Mouse (Mus musculus) CH12.LX (cell line): ENCODE data around the gene Rngtt. TPM values are rescaled to one million over a fixed set of nuclear protein-coding genes. Genes with fewer than 3 reads are reported as not detected.

Source experiments
- DNase-seq: peaks from one replicate; pipeline ENCODE4 v3.0.0-alpha.2; 2013; ENCODE audit errors: extremely low read depth
- H3K27ac ChIP-seq: 2 replicates; pipeline ENCODE4 v1.5.1; 2012; ENCODE audit warnings: low read depth, mild to moderate bottlenecking, control low read depth, moderate library complexity; ENCODE audit not compliant: insufficient read depth
- H3K27me3 ChIP-seq: replicated peaks from 2 replicates; pipeline ENCODE3; 2012; ENCODE audit warnings: inconsistent platforms
- H3K36me3 ChIP-seq, 2 experiments: replicated peaks in 1 of 2; 2 replicates each; pipeline versions ENCODE3 to v1.6.1; 2012; ENCODE audit warnings: inconsistent platforms in 1 of 2, low read length in 1 of 2, mild to moderate bottlenecking in 1 of 2, mixed read lengths in 1 of 2, moderate library complexity in 1 of 2; ENCODE audit not compliant: control insufficient read depth in 1 of 2, insufficient read depth in 1 of 2
- H3K4me1 ChIP-seq, 2 experiments: 2 replicates each; pipeline ENCODE4 v1.6.1; 2012; ENCODE audit warnings: inconsistent platforms in 1 of 2, moderate library complexity in 1 of 2; ENCODE audit not compliant: insufficient read depth in 2 of 2, control insufficient read depth in 1 of 2
- H3K4me2 ChIP-seq: 2 replicates; pipeline ENCODE4 v1.6.1; 2012; ENCODE audit warnings: low read depth, mild to moderate bottlenecking, control low read depth; ENCODE audit not compliant: poor library complexity, insufficient read depth, severe bottlenecking
- H3K4me3 ChIP-seq, 3 experiments: fragments of 150-350 bp in 1 of 3; sonication (generic) in 1 of 3; replicated peaks in 1 of 3; 2 replicates each; pipeline versions ENCODE3 to v1.5.1; 2011 to 2012; ENCODE audit warnings: low read depth in 2 of 3, low read length in 2 of 3, mild to moderate bottlenecking in 2 of 3, moderate library complexity in 2 of 3, control low read depth in 1 of 3, improper control_type of control experiment in 1 of 3, inconsistent platforms in 1 of 3, mixed read lengths in 1 of 3; ENCODE audit not compliant: poor library complexity in 1 of 3
- H3K79me2 ChIP-seq: replicated peaks from 2 replicates; pipeline ENCODE4 v1.6.1; 2012; ENCODE audit warnings: mild to moderate bottlenecking, moderate library complexity; ENCODE audit not compliant: control insufficient read depth, poor library complexity, insufficient read depth, severe bottlenecking; ENCODE audit errors: extremely low read depth
- H3K9ac ChIP-seq: 2 replicates; pipeline ENCODE4 v1.6.1; 2012; ENCODE audit warnings: low read depth, mild to moderate bottlenecking, control low read depth, moderate library complexity; ENCODE audit not compliant: insufficient read depth
- H3K9me3 ChIP-seq: replicated peaks from 2 replicates; pipeline ENCODE3; 2012; ENCODE audit warnings: low read length, inconsistent platforms, mixed read lengths
- CHD1 ChIP-seq: IDR thresholded peaks from 2 replicates; pipeline ENCODE4 v1.6.1; 2012; ENCODE audit warnings: low read depth, low read length, improper control_type of control experiment, inconsistent platforms
- CHD2 ChIP-seq: IDR thresholded peaks from 2 replicates; pipeline ENCODE4 v1.6.1; 2011; ENCODE audit warnings: low read length, improper control_type of control experiment
- ELF1 ChIP-seq: IDR thresholded peaks from 2 replicates; pipeline ENCODE4 v1.6.1; 2014; ENCODE audit warnings: low read depth, mild to moderate bottlenecking, inconsistent platforms, low read length, improper control_type of control experiment
- EP300 ChIP-seq: IDR thresholded peaks from 2 replicates; pipeline ENCODE4 v1.6.1; 2011; ENCODE audit warnings: low read length, improper control_type of control experiment
- GABPA ChIP-seq: IDR thresholded peaks from 2 replicates; pipeline ENCODE4 v1.6.1; 2012; ENCODE audit warnings: low read depth, low read length, improper control_type of control experiment, inconsistent platforms; ENCODE audit not compliant: insufficient replicate concordance
- IRF4 ChIP-seq: IDR thresholded peaks from 2 replicates; pipeline ENCODE4 v1.6.1; 2014; ENCODE audit warnings: low read depth, mild to moderate bottlenecking, inconsistent platforms, low read length, improper control_type of control experiment
- JUN ChIP-seq: IDR thresholded peaks from 2 replicates; pipeline ENCODE4 v1.6.1; 2011; ENCODE audit warnings: low read depth, mild to moderate bottlenecking, low read length, improper control_type of control experiment, moderate library complexity; ENCODE audit not compliant: insufficient read depth
- MAX ChIP-seq: IDR thresholded peaks from 2 replicates; pipeline ENCODE4 v1.6.1; 2011; ENCODE audit warnings: low read length, improper control_type of control experiment
- MAZ ChIP-seq: IDR thresholded peaks from 2 replicates; pipeline ENCODE4 v1.6.1; 2012; ENCODE audit warnings: low read depth, mild to moderate bottlenecking, inconsistent platforms, low read length, improper control_type of control experiment, moderate library complexity
- MXI1 ChIP-seq: IDR thresholded peaks from 2 replicates; pipeline ENCODE4 v1.6.1; 2011; ENCODE audit warnings: mild to moderate bottlenecking, low read depth, low read length, improper control_type of control experiment
- PAX5 ChIP-seq: IDR thresholded peaks from 2 replicates; pipeline ENCODE4 v1.6.1; 2012; ENCODE audit warnings: low read length, inconsistent platforms, mixed read lengths
- POLR2A ChIP-seq: IDR thresholded peaks from 2 replicates; pipeline ENCODE4 v1.6.1; 2011; ENCODE audit warnings: low read depth, mild to moderate bottlenecking, improper control_type of control experiment, low read length
- POLR2AphosphoS2 ChIP-seq: IDR thresholded peaks from 2 replicates; pipeline ENCODE4 v1.6.1; 2011; ENCODE audit warnings: low read depth, low read length, improper control_type of control experiment
- RAD21 ChIP-seq: IDR thresholded peaks from 2 replicates; pipeline ENCODE4 v1.6.1; 2011; ENCODE audit warnings: low read depth, mild to moderate bottlenecking, low read length, improper control_type of control experiment, moderate library complexity
- TBP ChIP-seq: conservative IDR thresholded peaks from 2 replicates; pipeline ENCODE4 v1.6.1; 2011; ENCODE audit warnings: low read depth, low read length, improper control_type of control experiment
- TCF12 ChIP-seq: IDR thresholded peaks from 2 replicates; pipeline ENCODE4 v1.6.1; 2014; ENCODE audit warnings: low read depth, mild to moderate bottlenecking, inconsistent platforms, low read length, improper control_type of control experiment
- USF2 ChIP-seq: conservative IDR thresholded peaks from 2 replicates; pipeline ENCODE4 v1.6.1; 2011; ENCODE audit warnings: low read depth, low read length, improper control_type of control experiment
- ZMIZ1 ChIP-seq: IDR thresholded peaks from 2 replicates; pipeline ENCODE4 v1.6.1; 2012; ENCODE audit warnings: low read depth, mild to moderate bottlenecking, inconsistent platforms, low read length, improper control_type of control experiment
- ZNF384 ChIP-seq: IDR thresholded peaks from 2 replicates; pipeline ENCODE4 v1.6.1; 2012; ENCODE audit warnings: low read depth, low read length, improper control_type of control experiment, inconsistent platforms
- dilution Hi-C: fragments of 300-500 bp; cut with MboI; formaldehyde crosslinking; loops from 2 replicates; pipeline ENCODE4 v1.14.3; 2020; ENCODE audit warnings: low sequenced_read_pairs; ENCODE audit not compliant: extremely low pct_unique_long_range_greater_than_20kb, extremely low pct_ligation_motif_present
- in situ Hi-C: fragments of 300-500 bp; cut with MboI; formaldehyde crosslinking; loops from 3 replicates; pipeline ENCODE4 v1.14.3; 2019; ENCODE audit warnings: low sequenced_read_pairs, low pct_ligation_motif_present, low pct_unique_long_range_greater_than_20kb, mixed read lengths
- polyA plus RNA-seq: library from polyadenylated mRNA; unstranded; fragments of >175 nt; gene quantifications from 2 replicates; pipeline ENCODE4 v1.2.1, GENCODE M21; 2012; ENCODE audit warnings: low read depth; ENCODE audit not compliant: insufficient read length
- total RNA-seq, 2 experiments: library from RNA; depleted of rRNA; stranded (reverse); fragments of 300-350 nt in 1 of 2; fragments of >200 nt in 1 of 2; gene quantifications; 2 replicates each; pipeline ENCODE4 v1.2.3; 2012 to 2014

Rngtt gene
- total and polyA plus RNA-seq, 3 experiments: 12.5 to 20.1 (median 16.9) TPM

- H3K4me3 ChIP-seq: no peak overlapping the region
- TF ChIP-seq TCF12 (no peak), GABPA (no peak), RAD21 (no peak), POLR2A (no peak), IRF4 (no peak), MXI1 (no peak), CHD2 (no peak), ZMIZ1 (no peak), MAX (no peak), TBP (no peak), ELF1 (no peak), JUN (no peak), USF2 (no peak), CHD1 (no peak), MAZ (no peak), ZNF384 (no peak), POLR2AphosphoS2 (no peak), EP300 (no peak), PAX5 (no peak)
- TF ChIP-seq, all 38 proteins: peak for 0
- DNase-seq: peak; percentile 23
- no peaks in the 10 kb centered on the region for H3K79me2 ChIP-seq
- H3K4me2 ChIP-seq: no peak overlapping the region
- H3K9me3 ChIP-seq: no peaks in the 10 kb centered on the region
- H3K27ac ChIP-seq: no peak overlapping the region
- H3K27me3 ChIP-seq: no peaks in the 10 kb centered on the region
- dilution Hi-C loops: no loop called here
- H3K36me3 ChIP-seq: peaks cover 5 to 32% of the 10 kb centered on the region in 2 experiments
- no peak overlapping the region for H3K9ac ChIP-seq
- no peaks in the 10 kb centered on the region for H3K4me1 ChIP-seq
- in situ Hi-C loops: loop anchor here (25.0 kb wide), 1 partner anchor 1172 kb away; the partner anchor contains the start of gene Akirin2
Measured at GRCm38 (mm10) chr4:33390660-33391059, 80.5 kb downstream of the Rngtt start.

GRCm38 (mm10) chr4:33393437-33393836 lies 83.3 kb downstream of the Rngtt start:
- no peaks in the 10 kb centered on the region for H3K79me2 ChIP-seq
- no peak for TF ChIP-seq TCF12
- H3K36me3 ChIP-seq: peaks cover 0 to 21% of the 10 kb centered on the region in 2 experiments
- no peaks in the 10 kb centered on the region for H3K9me3 ChIP-seq
- no peak overlapping the region for H3K4me3 ChIP-seq
- no peak overlapping the region for H3K9ac ChIP-seq
- H3K4me1 ChIP-seq: no peaks in the 10 kb centered on the region
- no peak for DNase-seq
- dilution Hi-C loops: no loop called here
- no peak overlapping the region for H3K4me2 ChIP-seq
- H3K27me3 ChIP-seq: no peaks in the 10 kb centered on the region
- no peak overlapping the region for H3K27ac ChIP-seq
- in situ Hi-C loops: loop anchor here (25.0 kb wide), 1 partner anchor 1169 kb away; the partner anchor contains the start of gene Akirin2
